Mouse (Mus musculus): Measurements from ENCODE around the gene Tjp2.

DNA sequence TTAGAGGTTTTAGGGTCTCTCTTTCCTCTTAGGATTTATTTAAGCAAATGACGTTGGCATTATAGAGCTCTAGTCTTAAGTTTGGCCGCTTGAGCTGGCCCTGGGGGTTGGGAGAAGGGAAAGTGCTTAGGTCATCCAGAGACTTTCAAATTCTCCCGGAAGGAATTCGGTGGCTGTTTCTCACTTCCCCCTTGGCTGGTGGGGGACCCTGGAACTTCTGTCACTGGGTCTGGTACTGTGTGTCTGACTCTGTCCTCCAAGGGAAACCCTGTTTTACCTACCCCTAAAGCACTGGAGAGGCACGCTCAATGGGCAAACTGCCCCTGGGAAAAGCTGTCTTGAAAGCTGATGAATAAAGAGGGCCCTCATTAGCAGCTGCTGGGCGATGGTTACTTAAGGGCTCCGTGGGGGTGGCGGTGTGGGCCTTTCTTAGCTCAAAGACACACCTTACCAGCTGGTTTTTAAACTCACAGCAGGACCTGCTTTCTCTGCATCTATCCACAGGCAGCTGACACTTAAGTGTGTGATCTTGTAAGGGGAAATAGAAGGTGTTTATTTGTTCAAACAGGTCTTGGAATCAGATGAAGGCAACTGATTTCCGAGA lies 28.9 kb upstream of the Tjp2 start:
- TF ChIP-seq POLR2A (IDR thresholded peaks at IDR 0.05; ENCODE audit: insufficient read depth, low read depth, low read length), result no peak
- no peak for TF ChIP-seq CTCF (IDR thresholded peaks at IDR 0.05)
- no peak for TF ChIP-seq EP300 (IDR thresholded peaks at IDR 0.05; ENCODE audit: insufficient read depth, low read depth, low read length)

Measured in heart, adult 2 months (tissue).